Mouse (Mus musculus) liver (tissue): ENCODE data around the gene BC035044.
"Not testable (repeated sequence)": the region's sequence is repeated elsewhere in the genome, so short reads cannot be mapped to it uniquely, and the experiment has no call there.

Experiments used
- DNase-seq: peaks from one replicate; pipeline ENCODE4 v3.0.0-alpha.2; 2020; ENCODE audit warnings: mixed read lengths

Gene BC035044

GRCm38 (mm10) chr6:128849902-128850301 lies 41.0 kb downstream of the BC035044 start:
- DNase-seq: peak; percentile 55

GRCm38 (mm10) chr6:128847401-128847800 lies 43.5 kb downstream of the BC035044 start:
- DNase-seq: no peak

GRCm38 (mm10) chr6:128845998-128846542 lies 44.9 kb downstream of the BC035044 start:
- no peak for DNase-seq

GRCm38 (mm10) chr6:128845319-128845979 lies 45.5 kb downstream of the BC035044 start:
- peak; percentile 87 for DNase-seq

- DNase-seq: no peak
Measured at GRCm38 (mm10) chr6:128844586-128845080, 46.3 kb downstream of the BC035044 start.

GRCm38 (mm10) chr6:128844131-128844530 lies 46.8 kb downstream of the BC035044 start:
- DNase-seq: no peak

GRCm38 (mm10) chr6:128843479-128843992 lies 47.4 kb downstream of the BC035044 start:
- peak; percentile 76 for DNase-seq

GRCm38 (mm10) chr6:128842945-128843478 lies 47.9 kb downstream of the BC035044 start:
- DNase-seq: peak; percentile 86

GRCm38 (mm10) chr6:128842356-128842944 lies 48.5 kb downstream of the BC035044 start:
- no peak for DNase-seq

- DNase-seq: no peak
Measured at GRCm38 (mm10) chr6:128841327-128842089, 49.4 kb downstream of the BC035044 start.

- DNase-seq: not testable (repeated sequence)
Measured at GRCm38 (mm10) chr6:128840669-128841068, 50.3 kb downstream of the BC035044 start.

GRCm38 (mm10) chr6:128839921-128840320 lies 51.0 kb downstream of the BC035044 start:
- no peak for DNase-seq

- peak; percentile 86 for DNase-seq
Measured at GRCm38 (mm10) chr6:128839266-128839771, 51.6 kb downstream of the BC035044 start.

- DNase-seq: peak; percentile 82
Measured at GRCm38 (mm10) chr6:128838342-128839265, 52.3 kb downstream of the BC035044 start.

- DNase-seq: no peak
Measured at GRCm38 (mm10) chr6:128837454-128838341, 53.2 kb downstream of the BC035044 start.

GRCm38 (mm10) chr6:128836955-128837334 lies 54.0 kb downstream of the BC035044 start:
- DNase-seq: no peak

- no peak for DNase-seq
Measured at GRCm38 (mm10) chr6:128836191-128836954, 54.6 kb downstream of the BC035044 start.

- DNase-seq: no peak
Measured at GRCm38 (mm10) chr6:128835571-128835970, 55.4 kb downstream of the BC035044 start.

- DNase-seq: no peak
Measured at GRCm38 (mm10) chr6:128833046-128833445, 57.9 kb downstream of the BC035044 start.

GRCm38 (mm10) chr6:128829837-128830236 lies 61.1 kb downstream of the BC035044 start:
- no peak for DNase-seq
